Mouse (Mus musculus): ENCODE measurements around the gene Spats1.

GRCm38 (mm10) chr17:45459062-45459461, 16.2 kb downstream of the Spats1 start:
- TF ChIP-seq CTCF (IDR thresholded peaks at IDR 0.05; ENCODE audit: control insufficient read depth, insufficient read depth, insufficient read length) (no peak), MAX (IDR thresholded peaks at IDR 0.05) (no peak), MYOG (IDR thresholded peaks at IDR 0.05; ENCODE audit: control insufficient read depth, extremely low read depth, insufficient read length) (no peak)

Measured in C2C12 (cell line).